Mouse (Mus musculus) yolk sac, embryonic 10.5 days (tissue): ENCODE measurements at regions not wholly inside any gene's neighbourhood (a gene's known extent, or its start where the extent isn't known, plus 50 kb on each side); places are given as distances from the start of the nearest gene placed in this dataset.

Experiments used
- DNase-seq: peaks from one replicate; pipeline ENCODE4 v3.0.0-alpha.2; 2017; ENCODE audit warnings: low spot score

DNA sequence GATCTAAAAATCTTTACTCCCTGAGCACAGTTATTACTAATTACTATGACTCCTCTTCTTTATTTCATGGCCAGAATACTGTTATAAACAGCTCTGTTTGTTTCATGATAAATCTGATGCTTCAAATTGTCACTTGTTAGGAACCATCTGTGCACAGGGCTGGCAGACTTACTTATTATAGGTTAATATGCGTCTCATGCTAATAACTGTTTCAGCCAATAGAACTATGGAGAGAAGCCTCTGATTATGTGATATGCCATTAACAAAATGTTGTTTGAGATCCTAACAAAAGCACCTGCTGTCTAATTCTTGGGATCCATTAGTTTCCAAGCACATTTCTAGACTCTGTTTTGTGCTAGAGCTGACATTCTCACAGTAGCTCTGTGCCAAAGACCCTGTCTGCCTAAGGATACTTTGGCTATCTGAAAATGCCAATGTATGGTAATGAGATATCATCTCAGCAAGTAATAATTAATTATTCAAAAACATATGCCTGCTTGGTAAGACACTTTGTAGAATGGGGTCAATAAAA, 318.1 kb downstream of the Grb14 start:
- no peak for DNase-seq

DNA sequence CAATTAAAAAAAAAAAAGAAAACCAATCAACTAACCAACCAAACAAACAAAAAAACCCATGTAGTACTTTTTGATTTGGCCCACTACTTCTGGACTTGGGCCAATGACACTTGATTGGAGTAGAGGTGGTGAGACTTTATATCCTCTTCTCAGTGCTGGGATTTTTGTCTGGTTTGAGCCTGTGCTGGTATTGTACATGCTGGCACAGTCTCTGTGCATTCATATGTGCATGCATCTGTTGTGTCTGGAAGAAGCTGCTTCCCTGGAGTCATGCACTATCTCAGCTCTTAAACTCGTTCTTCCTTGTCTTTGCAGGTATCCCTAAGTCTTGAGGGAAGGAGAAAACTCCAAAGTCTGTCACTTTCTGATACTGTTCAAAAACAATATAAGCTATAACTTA, 328.8 kb downstream of the Grb14 start:
- DNase-seq = no peak

DNA sequence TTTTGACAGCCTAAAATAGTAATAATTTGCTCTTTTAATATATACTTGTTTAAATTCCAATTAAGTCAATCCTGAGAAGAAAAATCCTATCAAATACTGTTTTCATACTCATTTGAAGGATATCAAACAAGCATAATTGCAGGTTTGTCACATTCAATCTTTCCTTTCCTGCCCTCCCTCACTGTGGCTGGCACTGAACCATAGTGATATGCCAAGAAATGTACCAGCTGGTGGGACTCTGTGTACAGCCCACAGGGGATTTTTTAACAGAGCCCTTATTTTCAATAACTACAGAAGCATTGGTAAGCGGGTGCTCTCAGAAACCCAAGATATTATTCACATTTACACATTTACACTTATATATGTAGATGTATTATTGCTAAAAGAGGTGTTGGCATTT, 333.3 kb downstream of the Grb14 start:
- DNase-seq = no peak

DNA sequence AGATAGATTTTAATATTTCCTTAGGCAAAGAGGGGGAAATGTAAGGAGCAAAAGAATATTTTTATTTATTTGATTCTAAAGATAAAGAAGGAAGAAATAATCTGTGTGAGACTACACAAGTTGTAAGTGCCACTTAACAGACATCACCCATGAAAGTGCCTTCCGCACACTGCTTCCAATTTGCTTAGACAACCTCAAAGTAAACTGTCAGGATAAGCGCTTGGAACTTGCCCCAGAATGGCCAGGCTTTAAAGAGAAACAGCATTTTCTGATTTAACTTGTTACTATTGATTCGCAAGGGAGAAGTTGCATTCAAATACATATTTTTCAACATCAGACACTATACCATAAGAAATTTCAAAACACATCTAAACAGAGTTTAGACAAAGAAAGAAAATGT, 333.8 kb downstream of the Grb14 start:
- DNase-seq = no peak

DNA sequence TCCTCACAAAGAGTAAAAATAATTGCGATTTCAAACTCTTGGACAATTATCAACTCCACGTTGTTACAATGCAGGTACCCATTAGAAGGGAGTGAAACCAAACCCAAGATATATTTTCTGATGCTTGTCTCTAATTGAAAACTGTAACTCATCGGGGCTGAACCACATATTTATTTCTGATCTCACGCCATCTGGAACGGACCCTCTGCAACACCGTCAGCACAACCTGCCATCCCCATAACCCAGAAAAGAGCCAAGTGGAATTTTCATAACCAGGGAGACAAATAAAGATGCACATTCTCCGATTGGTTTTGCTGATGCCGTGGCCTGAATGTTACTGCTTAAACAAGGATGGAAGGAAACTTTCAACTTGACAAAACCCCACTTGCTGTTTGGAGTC, 338.0 kb downstream of the Grb14 start:
- no peak for DNase-seq

DNA sequence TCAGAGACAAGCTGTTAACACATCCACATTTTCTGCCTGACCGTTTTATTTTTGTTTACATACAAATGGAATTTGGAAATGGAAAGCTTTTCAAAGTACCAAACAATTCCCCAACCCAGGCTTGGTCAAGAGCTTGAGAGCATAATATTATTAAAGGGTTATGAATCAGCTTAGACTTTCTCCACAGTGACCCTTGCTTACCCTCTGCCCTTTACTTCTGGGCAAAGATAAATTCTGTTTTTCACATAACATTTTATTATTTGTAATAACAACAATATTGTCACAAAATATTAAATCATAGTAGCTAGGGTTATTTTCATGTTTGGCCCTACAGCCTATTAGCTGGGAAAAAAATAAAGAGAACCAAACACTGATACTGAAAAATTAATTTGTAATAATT, 375.2 kb downstream of the Grb14 start:
- DNase-seq = no peak

DNA sequence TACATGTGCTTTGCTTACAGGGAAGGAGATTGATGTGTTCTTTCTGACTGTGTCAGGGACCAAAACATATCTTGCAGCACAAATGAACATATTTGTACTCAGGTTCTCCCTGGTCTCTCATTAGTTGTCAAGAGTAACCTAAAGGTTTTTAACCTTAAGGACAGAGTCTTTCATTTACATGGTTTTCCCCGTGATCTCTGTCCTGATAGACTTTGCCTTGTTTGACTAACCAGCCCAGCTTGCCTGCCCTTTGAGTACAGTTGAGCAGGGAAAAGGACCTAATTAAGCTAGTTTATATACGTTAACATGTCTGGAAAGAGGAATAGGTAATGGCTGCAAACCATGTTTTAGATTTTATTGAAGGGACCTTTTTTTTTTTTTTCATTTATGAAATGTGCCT, 407.9 kb downstream of the Grb14 start:
- DNase-seq = no peak

DNA sequence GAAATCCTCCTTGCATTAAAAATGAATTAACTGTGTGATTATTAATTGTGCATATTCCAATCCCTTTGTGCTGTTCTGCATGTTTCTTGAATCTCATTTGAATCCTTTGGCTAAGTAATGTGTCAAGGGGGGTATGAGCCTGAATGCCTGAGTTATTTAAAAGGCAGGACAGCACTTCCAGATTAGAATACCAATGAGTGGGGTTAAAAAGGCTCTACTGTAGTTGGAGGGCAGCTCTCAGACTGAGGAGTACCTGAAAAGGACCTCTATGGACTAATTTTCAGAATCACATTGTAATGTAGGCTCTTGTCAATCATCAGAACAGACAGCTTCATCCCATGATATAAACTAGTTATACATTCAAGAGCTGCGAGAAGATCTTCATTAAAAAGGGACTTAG, 417.9 kb downstream of the Grb14 start:
- no peak for DNase-seq

DNA sequence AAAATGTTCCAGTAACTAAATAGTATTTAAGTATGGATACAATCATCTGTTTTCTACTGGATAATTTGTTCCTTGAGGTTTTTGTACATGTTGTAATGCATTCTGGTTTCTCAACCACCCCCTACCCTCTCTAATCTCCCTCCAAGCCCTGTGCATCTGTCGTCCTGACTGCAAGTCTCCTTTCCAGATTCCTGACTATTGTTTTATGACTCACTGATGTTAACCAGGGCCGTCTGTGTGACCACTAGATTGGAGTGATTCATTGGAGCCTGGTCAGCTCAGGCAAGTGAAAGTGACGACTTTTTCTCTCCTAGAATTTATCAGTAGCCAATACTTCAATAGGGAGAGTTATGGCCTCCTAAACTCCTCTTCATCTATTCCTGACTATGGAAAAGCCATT, 442.5 kb downstream of the Grb14 start:
- no peak for DNase-seq

DNA sequence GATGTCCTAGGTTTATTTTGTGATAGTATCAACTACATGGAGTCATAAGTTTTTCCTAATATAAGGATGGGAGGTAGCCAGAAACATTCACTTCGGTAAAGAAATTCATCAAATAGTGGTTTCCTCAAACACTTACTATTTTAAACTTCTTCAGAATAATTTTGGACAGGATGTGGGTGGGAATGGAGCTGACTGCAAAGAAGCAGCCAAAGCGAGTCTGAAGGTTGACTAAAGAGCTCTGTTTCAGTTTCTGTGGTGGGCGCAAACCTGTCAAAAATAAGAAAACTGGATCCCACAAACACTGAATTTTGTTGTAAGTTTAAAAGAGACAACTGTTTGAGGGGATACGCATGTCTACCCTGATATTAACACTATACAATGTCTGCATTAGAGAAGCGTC, 438.2 kb upstream of the Fign start:
- DNase-seq = no peak

DNA sequence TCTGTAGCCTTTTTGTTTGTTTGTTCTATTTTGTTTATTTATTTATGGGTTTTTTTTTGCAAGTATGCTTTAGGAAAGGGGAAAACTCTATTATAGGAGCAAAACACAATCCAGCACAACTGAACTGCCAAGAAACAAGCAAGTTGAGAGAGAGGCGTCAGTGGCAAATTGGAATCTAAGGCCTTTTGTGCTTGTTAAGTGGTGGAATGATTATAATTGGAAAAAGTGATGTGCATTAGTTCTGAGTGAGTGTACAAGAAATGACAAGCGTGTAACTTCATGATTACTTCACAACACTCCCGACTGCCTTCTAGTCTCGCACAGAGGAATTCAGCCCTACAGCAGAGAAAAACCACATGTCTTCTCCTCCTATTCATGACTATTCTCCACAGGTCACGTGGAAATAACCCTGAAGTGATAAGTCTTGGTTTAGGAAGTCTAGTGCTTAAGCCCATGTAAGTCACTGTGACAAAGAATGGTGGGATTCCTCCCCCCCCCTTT, 437.6 kb upstream of the Fign start:
- DNase-seq = no peak

DNA sequence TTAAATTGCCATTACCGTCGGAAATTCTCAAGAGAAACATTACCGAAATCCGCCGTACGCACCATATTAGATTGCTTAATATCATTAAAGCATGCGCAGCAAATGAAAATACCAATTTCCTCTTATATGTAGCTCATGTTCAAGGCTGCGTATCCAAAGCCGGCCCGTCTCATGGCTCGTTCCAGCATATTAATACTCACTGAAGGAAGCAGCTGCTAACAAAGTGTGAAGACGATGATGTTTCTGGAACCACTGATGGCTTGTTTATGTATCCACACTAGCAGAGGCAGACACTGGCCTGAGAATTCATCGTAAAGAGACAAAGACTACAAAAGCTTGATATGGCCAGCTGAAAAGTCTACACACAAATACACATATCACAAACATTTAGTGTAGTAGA, 437.0 kb upstream of the Fign start:
- DNase-seq = no peak

DNA sequence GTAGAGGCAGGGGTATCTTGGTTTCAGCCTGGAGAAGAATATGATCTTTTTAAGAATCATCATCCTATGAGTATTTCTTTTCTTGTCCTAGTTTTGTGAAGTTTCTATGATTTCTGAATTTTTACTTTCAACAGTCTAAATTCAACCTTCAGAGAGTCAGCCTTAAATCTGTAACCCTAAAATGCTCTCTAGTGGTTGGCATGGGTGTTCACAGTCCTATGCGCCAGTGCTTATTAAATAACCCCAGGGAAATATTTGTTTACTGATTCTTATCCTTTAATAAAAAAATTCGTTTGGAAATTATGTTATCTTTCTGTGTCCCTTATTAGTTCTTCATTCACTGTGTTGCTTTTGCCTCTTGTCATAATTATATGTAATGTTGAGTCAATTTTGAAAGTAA, 436.5 kb upstream of the Fign start:
- no peak for DNase-seq

DNA sequence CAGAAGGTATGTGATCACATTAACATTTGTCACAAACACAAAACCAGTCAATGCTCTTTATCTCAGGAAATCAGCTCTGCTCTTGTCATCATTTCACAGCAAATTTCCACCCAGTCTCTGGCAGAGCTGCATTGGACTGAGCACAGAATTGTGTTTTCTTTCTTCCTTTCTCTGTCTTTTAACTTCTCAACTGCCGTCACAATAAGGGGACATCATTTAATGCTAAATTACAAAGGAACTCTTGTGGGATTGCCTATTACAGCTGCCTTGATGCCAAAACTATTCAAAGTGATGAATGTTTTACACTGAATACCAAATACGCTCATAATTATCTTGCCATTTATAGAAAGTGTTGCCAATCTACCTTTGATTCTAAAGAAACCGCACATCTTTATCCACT, 424.9 kb upstream of the Fign start:
- DNase-seq = no peak

DNA sequence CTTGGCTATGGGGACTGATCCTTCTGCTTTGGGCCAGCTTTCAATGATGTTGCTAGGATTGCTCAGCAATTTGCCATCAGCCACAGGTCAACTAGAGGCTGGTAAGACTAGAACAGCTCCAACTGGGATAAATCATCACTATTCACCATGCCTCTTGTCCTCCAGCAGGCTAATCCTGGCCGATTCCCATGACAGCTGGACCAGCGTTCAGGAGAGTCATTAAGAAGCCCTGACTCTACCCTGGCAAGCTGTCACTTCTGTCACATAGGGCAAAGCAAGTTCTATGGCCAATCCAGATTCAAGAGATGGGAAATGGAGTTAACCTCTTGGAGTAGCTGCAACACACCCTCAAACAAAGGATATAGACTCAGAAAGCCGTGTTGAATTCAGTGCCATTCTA, 424.4 kb upstream of the Fign start:
- DNase-seq = no peak

DNA sequence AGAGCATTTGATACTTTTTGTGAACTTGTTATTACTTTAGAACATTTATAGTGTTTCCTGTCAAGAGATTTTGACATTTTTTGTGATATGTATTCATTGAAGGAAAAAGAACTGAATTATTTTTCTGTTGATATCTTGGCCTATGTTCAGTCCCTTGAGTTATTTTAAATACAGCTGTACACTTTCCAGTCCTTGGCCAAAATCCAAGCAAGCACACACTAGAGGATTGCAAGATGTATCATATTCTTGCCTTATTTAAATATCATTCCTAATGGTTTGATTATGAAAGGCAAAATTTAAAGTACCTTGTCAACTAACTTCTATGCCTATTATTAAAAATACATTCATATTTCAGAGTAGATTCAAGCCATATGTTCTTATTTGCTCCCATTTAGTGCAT, 397.9 kb upstream of the Fign start:
- DNase-seq = no peak

DNA sequence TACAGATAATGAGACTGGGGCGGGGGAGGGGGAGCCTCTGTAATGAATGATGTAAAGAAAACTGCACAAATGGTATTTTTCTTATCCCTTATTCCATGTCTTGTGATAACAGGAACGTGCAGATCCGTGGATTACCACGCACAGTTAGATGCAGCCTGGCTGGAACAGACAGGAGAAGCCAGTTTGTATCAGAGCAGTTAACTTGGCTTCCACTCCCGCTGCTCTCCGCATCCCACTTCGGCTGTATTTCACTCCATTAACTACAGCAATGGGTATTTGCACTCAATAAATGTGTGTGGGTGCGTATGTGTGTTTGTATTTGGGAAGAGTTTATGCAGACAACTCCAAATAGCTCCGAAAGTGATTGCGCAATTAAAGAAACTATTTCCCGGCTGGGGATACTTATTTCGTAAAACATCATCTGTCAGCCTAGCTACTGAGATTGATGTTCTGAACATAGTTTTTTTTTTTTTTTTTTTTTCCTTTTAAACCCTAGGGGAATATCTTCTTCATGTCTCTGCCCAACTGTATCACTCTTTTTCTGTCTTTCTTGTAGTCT, 368.7 kb upstream of the Fign start:
- no peak for DNase-seq

DNA sequence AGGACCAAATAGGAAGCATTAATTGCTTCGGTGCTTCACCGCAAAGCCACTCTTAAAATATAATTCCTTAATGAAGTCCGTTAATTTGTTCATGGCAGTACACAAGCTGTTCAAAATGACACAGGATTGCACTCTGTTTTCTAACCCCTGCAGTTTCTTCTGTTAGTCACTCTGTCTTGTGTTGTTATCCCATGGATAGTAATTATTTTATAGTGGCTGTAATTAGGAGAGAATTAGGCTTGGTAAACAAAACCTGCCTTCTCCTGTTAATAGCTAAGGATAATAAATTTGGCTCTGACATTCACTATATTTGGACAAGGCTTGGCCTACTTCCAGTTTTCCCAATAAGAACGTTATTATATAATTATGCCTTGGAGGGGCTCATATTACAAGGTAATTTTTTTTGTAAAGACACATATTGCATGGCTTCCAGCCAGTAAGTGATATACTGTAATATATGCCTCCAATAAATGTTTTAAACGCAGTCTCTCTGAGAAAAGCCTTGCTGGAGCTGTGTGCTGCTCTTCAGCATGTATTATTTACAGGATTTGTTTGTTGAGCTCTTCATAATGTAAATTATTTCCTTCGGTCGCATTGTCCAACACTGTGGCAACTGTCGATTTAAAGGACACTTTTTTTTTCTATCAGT, 364.8 kb upstream of the Fign start:
- no peak for DNase-seq

DNA sequence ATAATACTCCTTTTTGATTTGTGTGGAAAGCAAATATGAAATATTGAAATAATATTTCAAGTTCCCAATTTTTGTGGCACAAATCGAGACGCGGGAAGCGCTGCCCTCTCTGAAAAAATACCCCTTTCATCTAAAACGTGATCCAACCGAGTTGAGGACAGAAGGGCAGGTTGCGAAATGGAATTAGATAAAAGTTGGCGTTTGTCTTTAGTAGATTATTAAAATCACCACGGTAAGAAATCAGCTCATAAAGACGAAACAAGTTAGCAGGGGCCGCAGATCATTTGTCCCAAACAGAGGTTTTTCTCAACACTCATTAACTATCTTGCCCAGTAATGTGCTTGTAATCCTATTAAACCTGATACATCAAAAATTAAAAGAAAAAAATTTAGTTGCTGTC, 364.2 kb upstream of the Fign start:
- no peak for DNase-seq

DNA sequence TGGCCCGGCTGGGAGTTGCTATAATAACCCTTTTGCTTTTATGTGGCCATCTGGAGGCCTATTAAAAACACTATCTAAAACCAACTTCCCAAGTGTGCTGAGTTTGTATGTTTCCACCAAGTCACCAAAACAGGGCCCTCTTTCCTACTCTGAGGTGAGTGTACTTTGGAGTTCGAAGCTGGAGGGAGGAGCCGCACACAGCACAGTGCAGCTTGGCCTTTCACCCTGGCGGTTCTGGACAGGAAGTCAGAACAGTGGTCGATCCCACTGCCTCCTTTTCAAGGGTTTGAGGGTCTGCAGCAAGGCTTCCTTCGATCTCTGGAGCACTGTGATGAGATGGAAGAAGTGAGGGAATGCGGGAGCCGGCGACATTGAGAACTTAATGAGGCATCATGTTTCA, 363.8 kb upstream of the Fign start:
- DNase-seq = peak; percentile 11

DNA sequence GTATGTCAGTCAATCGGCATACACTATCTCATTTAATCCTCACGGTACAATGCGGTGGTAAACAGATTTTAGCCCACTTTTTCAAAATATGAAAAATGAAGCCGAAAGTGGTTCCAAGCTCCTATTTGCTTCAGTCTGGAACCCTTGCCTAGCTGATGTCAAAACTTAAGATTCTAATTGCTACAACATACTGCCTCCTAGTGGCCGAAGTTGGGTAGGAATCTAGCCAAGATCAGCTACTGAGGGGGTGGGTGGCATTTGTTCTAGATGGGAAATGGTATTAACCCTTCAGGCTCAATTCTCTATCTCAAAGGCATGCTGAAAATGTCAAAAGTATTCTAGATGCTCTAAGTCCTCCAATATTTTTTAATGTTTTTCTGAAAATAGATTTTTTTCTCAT, 360.3 kb upstream of the Fign start:
- DNase-seq = no peak

DNA sequence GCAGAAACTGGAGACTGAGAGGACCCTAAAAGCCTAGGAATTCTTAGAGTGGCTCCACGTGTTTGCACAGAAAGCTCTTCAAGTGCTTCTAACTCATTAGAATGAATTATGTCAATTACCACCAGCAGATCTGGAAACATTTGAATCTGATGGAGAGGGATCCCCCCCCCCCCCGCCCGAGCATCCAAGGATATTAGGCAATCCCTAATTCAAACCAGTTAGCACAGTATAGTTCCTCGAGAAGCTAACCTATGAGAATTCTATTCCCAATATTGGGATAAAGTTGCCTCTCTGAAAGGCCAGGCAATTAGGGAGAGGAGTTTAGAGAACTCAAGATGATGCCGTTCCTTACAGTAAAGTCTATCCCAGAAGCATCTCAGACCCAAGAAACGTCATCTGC, 354.9 kb upstream of the Fign start:
- DNase-seq = no peak

DNA sequence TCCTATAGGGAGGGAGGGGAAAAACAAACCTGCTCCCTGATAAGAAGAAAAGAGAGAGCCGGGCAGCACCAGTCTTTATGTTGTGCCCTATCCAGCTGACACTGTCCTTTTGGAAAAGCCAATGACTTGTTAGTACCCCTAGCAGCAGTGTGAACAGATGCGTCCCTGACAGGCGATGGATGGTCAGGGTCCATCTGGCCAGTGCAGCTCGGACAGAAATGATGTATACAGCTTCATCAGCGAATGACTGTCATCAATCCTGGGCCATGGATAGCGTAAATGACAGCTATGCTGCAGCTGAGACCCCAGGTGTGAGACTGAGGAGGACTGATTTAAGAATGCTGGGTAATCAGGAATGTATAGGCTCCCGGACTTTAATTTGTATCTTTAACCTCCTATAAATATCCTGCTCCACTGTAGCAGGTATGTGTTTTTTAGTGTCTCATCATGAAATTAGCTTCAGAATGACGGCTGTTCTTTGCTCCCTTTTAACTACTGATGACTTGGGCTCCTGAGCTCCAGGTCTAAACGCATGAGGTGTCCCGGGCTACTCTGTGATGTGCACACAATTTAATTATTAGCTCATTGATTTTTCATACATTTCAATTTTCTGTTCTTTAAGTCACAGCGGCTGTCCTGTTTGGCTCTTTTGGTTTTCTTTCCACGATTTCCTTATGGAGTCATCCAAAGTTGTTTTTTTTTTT, 353.9 kb upstream of the Fign start:
- no peak for DNase-seq

DNA sequence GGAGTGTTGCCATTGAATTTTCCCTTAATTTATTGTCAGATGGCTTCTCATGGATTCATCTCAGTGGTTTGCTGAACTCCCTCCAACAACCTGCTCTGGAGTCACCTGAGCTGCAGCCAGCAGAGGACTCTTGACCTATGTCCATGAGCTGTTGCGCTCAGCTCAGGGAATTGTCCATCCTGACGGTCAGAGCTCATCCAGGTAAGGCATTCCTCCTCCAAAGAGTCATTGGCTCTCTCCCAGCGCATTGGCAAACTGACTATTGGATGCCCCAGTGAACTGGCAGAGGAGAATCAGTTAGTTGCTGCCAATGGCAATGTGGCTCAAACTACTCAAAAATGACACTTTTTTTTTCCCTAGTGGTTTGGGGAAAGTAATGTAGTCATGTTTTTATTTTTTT, 345.3 kb upstream of the Fign start:
- no peak for DNase-seq
